Comparison of ENCODE assay signal across 9 mouse cellular contexts in the genomic region with DNA sequence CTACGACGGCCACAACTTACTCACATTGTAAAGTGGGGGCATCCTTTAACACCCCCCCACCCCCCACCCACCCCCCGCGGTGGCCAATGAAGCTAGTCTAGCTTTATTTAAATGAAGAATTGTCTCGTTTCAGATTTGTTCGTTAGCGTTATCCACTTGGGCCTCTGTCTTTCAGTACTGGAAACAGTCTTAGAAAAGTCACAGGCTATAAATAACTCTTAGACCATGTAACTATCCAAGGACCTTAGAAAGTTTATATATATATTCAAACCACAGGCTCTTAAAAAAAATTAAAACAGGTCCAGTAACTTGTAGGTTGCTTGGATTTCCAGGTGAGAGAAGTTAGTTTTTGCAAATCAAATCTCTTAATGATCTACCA.
A peak's percentile ranks its signal among the peaks of the same experiment; 100 is the strongest.
DNase-seq lines count a peak whose midpoint lies in the region; ATAC-seq and TF ChIP-seq lines count a peak whose summit lies in the region.
"Had no signal": no experiment of that assay in that cellular context is flagged by ENCODE, and none has a peak within 500 bp of the region (broad histone marks: within the 10 kb centered on the region; RNA-seq: fewer than 3 reads in every experiment).

No protein-coding gene starts in this region.

- peak overlapping the region; percentile 73 for H3K4me2 ChIP-seq in heart, embryonic 13.5 days
- H3K4me2 ChIP-seq in forebrain, embryonic 16.5 days (ENCODE audit: low read length): peak overlapping the region; percentile 46
- H3K4me2 ChIP-seq in limb, embryonic 15.5 days: peak overlapping the region; percentile 48

- TF ChIP-seq POLR2A in cortical plate, adult 2 months (IDR thresholded peaks at IDR 0.05; ENCODE audit: extremely low read depth, insufficient read depth, low read length): no peak

- DNase-seq in heart, adult 9 months (ENCODE audit: low spot score in 2 of 2): no peak
- no peak for DNase-seq in cerebellum, adult 18-20 months
- no peak for DNase-seq in thymus, postnatal 14 days
- no peak for DNase-seq in spleen, postnatal 14 days (ENCODE audit: low spot score in 2 of 2)

- ATAC-seq in heart, embryonic 13.5 days (ENCODE audit: extremely low read depth, insufficient number of reproducible peaks, low FRiP score, low TSS enrichment): no peak
- ATAC-seq in forebrain, embryonic 16.5 days: no peak
- ATAC-seq in limb, embryonic 15.5 days (ENCODE audit: insufficient number of reproducible peaks, low FRiP score, low TSS enrichment, low read depth): no peak

- H3K27ac ChIP-seq in heart, embryonic 13.5 days (replicated peaks): no peak overlapping the region; the same call in 1 of the 2 replicates
- H3K27ac ChIP-seq in cortical plate, adult 2 months (ENCODE audit: insufficient read depth, low read length): no peak overlapping the region
- no peak overlapping the region for H3K27ac ChIP-seq in forebrain, embryonic 16.5 days (ENCODE audit: low read length)
- H3K27ac ChIP-seq in limb, embryonic 15.5 days: no peak overlapping the region

- H3K36me3 ChIP-seq in heart, embryonic 13.5 days: no peaks in the 10 kb centered on the region
- H3K36me3 ChIP-seq in forebrain, embryonic 16.5 days (ENCODE audit: control insufficient read depth, insufficient read depth): no peaks in the 10 kb centered on the region
- H3K36me3 ChIP-seq in limb, embryonic 15.5 days: no peaks in the 10 kb centered on the region

- peaks cover 16% of the 10 kb centered on the region for H3K4me1 ChIP-seq in heart, embryonic 13.5 days
- no peaks in the 10 kb centered on the region for H3K4me1 ChIP-seq in cortical plate, adult 2 months (ENCODE audit: control insufficient read depth, insufficient read depth, low read length)
- peaks cover 10% of the 10 kb centered on the region for H3K4me1 ChIP-seq in forebrain, embryonic 16.5 days (replicated peaks; ENCODE audit: control insufficient read depth, insufficient read depth, low read length)
- H3K4me1 ChIP-seq in limb, embryonic 15.5 days: peaks cover 4% of the 10 kb centered on the region; the same call in 1 of the 2 replicates

- no peaks in the 10 kb centered on the region for H3K9me3 ChIP-seq in heart, embryonic 13.5 days
- no peaks in the 10 kb centered on the region for H3K9me3 ChIP-seq in forebrain, embryonic 16.5 days (ENCODE audit: control insufficient read depth, low read length)
- no peaks in the 10 kb centered on the region for H3K9me3 ChIP-seq in limb, embryonic 15.5 days

- peak overlapping the region; percentile 42 for H3K4me3 ChIP-seq in heart, embryonic 13.5 days
- 0 out of 2 replicates have a peak overlapping the region, but pooled peaks have one; percentile 5 for H3K4me3 ChIP-seq in cortical plate, adult 2 months (ENCODE audit: insufficient read depth, low read length)
- no peak overlapping the region for H3K4me3 ChIP-seq in forebrain, embryonic 16.5 days (replicated peaks; ENCODE audit: low read length)
- peak overlapping the region; percentile 20 for H3K4me3 ChIP-seq in limb, embryonic 15.5 days
- H3K4me3 ChIP-seq: myocyte had no signal

- peaks cover 6% of the 10 kb centered on the region; the same call in 1 of the 2 replicates for H3K27me3 ChIP-seq in heart, embryonic 13.5 days (replicated peaks)
- H3K27me3 ChIP-seq in forebrain, embryonic 16.5 days (replicated peaks; ENCODE audit: control insufficient read depth, insufficient read depth, low read length): no peaks in the 10 kb centered on the region; the same call in 1 of the 2 replicates
- no peaks in the 10 kb centered on the region for H3K27me3 ChIP-seq in limb, embryonic 15.5 days

- 1% methylated on average over 7 of the region's 7 CpGs for WGBS in heart, embryonic 13.5 days
- 0% methylated on average over 7 of the region's 7 CpGs for WGBS in forebrain, embryonic 16.5 days
- under 1% methylated on average over 7 of the region's 7 CpGs for WGBS in limb, embryonic 15.5 days

- H3K9ac ChIP-seq in heart, embryonic 13.5 days: peak overlapping the region; percentile 67
- no peak overlapping the region for H3K9ac ChIP-seq in forebrain, embryonic 16.5 days (replicated peaks; ENCODE audit: low read depth, low read length)
- no peak overlapping the region for H3K9ac ChIP-seq in limb, embryonic 15.5 days

- TF ChIP-seq CTCF in cortical plate, adult 2 months (IDR thresholded peaks at IDR 0.05; ENCODE audit: extremely low read depth, insufficient read depth, low read length): no peak
